Mouse (Mus musculus) neural tube, embryonic 14.5 days (tissue): ENCODE measurements around the gene Rsl1. TPM values are rescaled to one million over a fixed set of nuclear protein-coding genes. Genes with fewer than 3 reads are reported as not detected.
A peak's percentile ranks its signal among the peaks of the same experiment; 100 is the strongest.
"Not testable (repeated sequence)": the region's sequence is repeated elsewhere in the genome, so short reads cannot be mapped to it uniquely, and the experiment has no call there.

Source experiments
- ATAC-seq: fragments of 200-750 bp; cut with Nextera tagmentation; 2 replicates; pipeline ENCODE4 v1.8.0; 2017; ENCODE audit warnings: low read depth, mild to moderate bottlenecking, moderate TSS enrichment, moderate library complexity
- H3K27ac ChIP-seq: fragments of 300-500 bp; sonication (generic); 2 replicates; pipeline ENCODE4 v1.5.1; 2014; ENCODE audit warnings: low read depth, mild to moderate bottlenecking, control low read depth, low read length, moderate library complexity, mixed read lengths
- H3K27me3 ChIP-seq: fragments of 300-500 bp; sonication (generic); 2 replicates; pipeline ENCODE4 v1.6.1; 2014; ENCODE audit warnings: low read length; ENCODE audit not compliant: control insufficient read depth, insufficient read depth
- H3K36me3 ChIP-seq: fragments of 300-500 bp; sonication (generic); 2 replicates; pipeline ENCODE4 v1.6.1; 2014; ENCODE audit warnings: low read length, mixed read lengths; ENCODE audit not compliant: control insufficient read depth, insufficient read depth
- H3K4me1 ChIP-seq: fragments of 300-500 bp; sonication (generic); 2 replicates; pipeline ENCODE4 v1.6.1; 2014; ENCODE audit warnings: low read length; ENCODE audit not compliant: control insufficient read depth, insufficient read depth
- H3K4me2 ChIP-seq: fragments of 300-500 bp; sonication (generic); 2 replicates; pipeline ENCODE4 v1.6.1; 2014; ENCODE audit warnings: mild to moderate bottlenecking, low read depth, low read length, control low read depth
- H3K4me3 ChIP-seq: fragments of 300-500 bp; sonication (generic); 2 replicates; pipeline ENCODE4 v1.5.1; 2014; ENCODE audit warnings: low read depth, low read length, control low read depth, mixed read lengths
- H3K9ac ChIP-seq: fragments of 300-500 bp; sonication (generic); replicated peaks from 2 replicates; pipeline ENCODE4 v1.6.1; 2014; ENCODE audit warnings: low read depth, mild to moderate bottlenecking, control low read depth, low read length, mixed read lengths
- H3K9me3 ChIP-seq: fragments of 300-500 bp; sonication (generic); 2 replicates; pipeline ENCODE4 v1.6.1; 2016; ENCODE audit warnings: low read length; ENCODE audit not compliant: control insufficient read depth
- WGBS: fragments of 180-500 bp; shearing (Covaris S2); extraction: QIAGEN DNeasy Blood & Tissue Kit; methylation state at CpG from one replicate; pipeline ENCODE4 v1.1.7; 2014; 5-methylcytosine and 5-hydroxymethylcytosine counted together
- polyA plus RNA-seq: library from polyadenylated mRNA; unstranded; fragments of >200 nt; fragmentation: Nextera tagmentation; extraction: Ambion mirVana; gene quantifications from 2 replicates; pipeline ENCODE4 v1.2.1, GENCODE M21; 2014

The Rsl1 gene
- polyA plus RNA-seq, result 4.5 and 5.2 TPM in 2 replicates

- H3K4me2 ChIP-seq, result peak within 1 kb of the TSS; percentile 52
- peak within 1 kb of the TSS; percentile 42 for H3K4me3 ChIP-seq
- H3K9ac ChIP-seq, result peak within 1 kb of the TSS; percentile 50
- not testable (repeated sequence) for H3K36me3 ChIP-seq, H3K27me3 ChIP-seq, H3K4me1 ChIP-seq, H3K9me3 ChIP-seq, H3K27ac ChIP-seq
- 1% methylated on average over 17 of the region's 17 CpGs for WGBS
- ATAC-seq, result peak; percentile 99
Observed at GRCm38 (mm10) chr13:67172991-67173722, at the start of gene Rsl1. TSS of gene Rsl1 (plus strand) at chr13:67173182.

GRCm38 (mm10) chr13:67124460-67124859, 48.5 kb upstream of the Rsl1 start:
- no peak overlapping the region for H3K27ac ChIP-seq
- H3K4me3 ChIP-seq, result no peak overlapping the region
- H3K27me3 ChIP-seq, result no peaks in the 10 kb centered on the region
- 90% methylated on average over 1 of the region's 1 CpGs for WGBS
- no peak overlapping the region for H3K9ac ChIP-seq
- no peak for ATAC-seq
- H3K4me2 ChIP-seq, result no peak overlapping the region
- no peaks in the 10 kb centered on the region; the same call in 1 of the 2 replicates for H3K4me1 ChIP-seq
- no peaks in the 10 kb centered on the region for H3K36me3 ChIP-seq
- H3K9me3 ChIP-seq, result no peaks in the 10 kb centered on the region

- ATAC-seq, result 0 out of 2 replicates have a peak, but pooled peaks have one; percentile 35
- H3K27ac ChIP-seq, result peak overlapping the region; percentile 78; the same call in 1 of the 2 replicates
- not testable (repeated sequence) for H3K9me3 ChIP-seq, H3K9ac ChIP-seq, H3K4me1 ChIP-seq, H3K36me3 ChIP-seq, H3K27me3 ChIP-seq
- peak overlapping the region; percentile 72; the same call in 1 of the 2 replicates for H3K4me3 ChIP-seq
- H3K4me2 ChIP-seq, result peak overlapping the region; percentile 81
- 74% methylated on average over 10 of the region's 10 CpGs for WGBS
Observed at GRCm38 (mm10) chr13:67127507-67127906, 45.5 kb upstream of the Rsl1 start.

GRCm38 (mm10) chr13:67128038-67128721, 44.8 kb upstream of the Rsl1 start:
- H3K27me3 ChIP-seq, result no peaks in the 10 kb centered on the region

GRCm38 (mm10) chr13:67166122-67166521, 6.9 kb upstream of the Rsl1 start:
- H3K4me3 ChIP-seq, H3K4me1 ChIP-seq, ATAC-seq, H3K9ac ChIP-seq, H3K27ac ChIP-seq, H3K36me3 ChIP-seq, H3K4me2 ChIP-seq, H3K27me3 ChIP-seq, H3K9me3 ChIP-seq: not testable (repeated sequence)
- WGBS, result 67% methylated on average over 4 of the region's 4 CpGs

More at GRCm38 (mm10) chr13:67128038-67128721, 44.8 kb upstream of the Rsl1 start:
- Histone ChIP-seq H3K27ac (peak overlapping the region; percentile 78), H3K4me1 (no peaks in the 10 kb centered on the region; the same call in 1 of the 2 replicates), H3K4me2 (peak overlapping the region; percentile 81), H3K4me3 (peak overlapping the region; percentile 72), H3K9ac (peak overlapping the region; percentile 76), H3K36me3 (no peaks in the 10 kb centered on the region), H3K9me3 (no peaks in the 10 kb centered on the region)
- 1% methylated on average over 18 of the region's 18 CpGs for WGBS
- ATAC-seq, result peak; percentile 98

- no peak for ATAC-seq
- Histone ChIP-seq H3K27me3 (no peaks in the 10 kb centered on the region), H3K36me3 (no peaks in the 10 kb centered on the region), H3K4me1 (peaks cover 5% of the 10 kb centered on the region; the same call in 1 of the 2 replicates), H3K4me2 (peak overlapping the region; percentile 52), H3K27ac (no peak overlapping the region), H3K4me3 (peak overlapping the region; percentile 42), H3K9me3 (no peaks in the 10 kb centered on the region), H3K9ac (peak overlapping the region; percentile 50; the same call in 1 of the 2 replicates)
- WGBS, result 28% methylated on average over 5 of the region's 5 CpGs
Observed at GRCm38 (mm10) chr13:67173723-67174055, 707 bp downstream of the Rsl1 start.

- Histone ChIP-seq H3K4me1 (0 out of 2 replicates have a peak, but pooled peaks cover 4% of the 10 kb centered on the region), H3K27me3 (no peaks in the 10 kb centered on the region), H3K36me3 (no peaks in the 10 kb centered on the region), H3K9ac (peak within 1 kb of the TSS; percentile 46), H3K4me3 (peak within 1 kb of the TSS; percentile 53), H3K27ac (peak within 1 kb of the TSS; percentile 10; the same call in 1 of the 2 replicates), H3K4me2 (peak within 1 kb of the TSS; percentile 59), H3K9me3 (no peaks in the 10 kb centered on the region)
- ATAC-seq, result peak; percentile 95
- WGBS, result 5% methylated on average over 13 of the region's 13 CpGs
Observed at GRCm38 (mm10) chr13:67194340-67194894, 21.4 kb downstream of the Rsl1 start, which contains the start of gene Zfp455. TSS of gene Zfp455 (plus strand) at chr13:67194506.

GRCm38 (mm10) chr13:67201656-67202055, 28.7 kb downstream of the Rsl1 start:
- H3K9ac ChIP-seq, result no peak overlapping the region
- H3K27ac ChIP-seq, result no peak overlapping the region
- no peaks in the 10 kb centered on the region for H3K4me1 ChIP-seq
- WGBS, result 86% methylated on average over 3 of the region's 3 CpGs
- H3K36me3 ChIP-seq, result no peaks in the 10 kb centered on the region
- H3K4me2 ChIP-seq, result no peak overlapping the region
- ATAC-seq, result no peak
- H3K4me3 ChIP-seq, result no peak overlapping the region
- no peaks in the 10 kb centered on the region for H3K9me3 ChIP-seq
- no peaks in the 10 kb centered on the region for H3K27me3 ChIP-seq
